10 mouse cellular contexts compared by ENCODE assay signal in the genomic region with DNA sequence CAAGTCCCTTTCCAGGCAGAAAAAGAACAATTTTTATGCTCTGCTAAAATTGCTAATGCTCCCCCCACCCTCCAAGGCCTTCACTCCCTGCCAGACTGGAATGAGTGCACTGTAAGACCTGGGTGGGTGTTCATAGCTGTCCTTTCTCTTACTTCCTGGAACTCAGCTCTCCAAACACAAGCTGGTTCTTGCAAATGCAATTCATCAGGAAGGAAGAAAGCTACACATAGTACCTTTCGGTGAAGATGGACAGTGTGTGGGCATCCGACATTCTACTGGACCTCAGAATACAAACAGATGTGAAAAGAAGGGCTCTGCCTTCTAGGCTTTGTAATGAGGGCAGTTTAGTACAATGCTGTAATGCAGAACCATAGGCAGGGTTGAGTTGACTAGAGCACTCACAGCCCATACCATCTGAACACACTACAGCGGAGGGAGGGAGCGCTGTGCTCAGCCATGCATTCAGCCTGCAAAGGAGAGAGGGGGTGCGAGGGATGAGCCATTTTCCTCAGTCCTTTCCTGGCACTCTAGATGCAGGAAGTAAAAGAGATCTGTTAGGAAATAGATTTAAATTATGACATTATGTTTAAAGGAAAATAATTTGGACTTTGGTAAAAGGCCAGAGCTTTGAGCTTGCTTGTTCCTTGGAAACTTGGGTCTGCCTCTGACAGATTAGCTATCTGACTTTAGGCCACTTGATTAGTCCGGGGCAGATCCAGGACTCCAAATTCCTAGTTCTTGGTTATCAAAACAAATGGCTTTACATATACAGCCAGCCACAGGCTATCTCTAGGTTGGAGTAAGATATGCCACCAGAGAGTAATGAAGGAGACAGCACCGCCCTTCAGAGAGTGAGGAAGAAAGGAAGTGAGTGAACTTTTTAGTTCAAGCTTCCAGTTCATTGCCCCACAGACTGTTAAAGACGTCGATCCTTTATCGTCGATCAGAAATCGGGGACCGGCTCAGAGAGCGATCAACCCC.
A peak's percentile ranks its signal among the peaks of the same experiment; 100 is the strongest.
DNase-seq lines count a peak whose midpoint lies in the region; ATAC-seq lines count a peak whose summit lies in the region.
"Had no signal": no experiment of that assay in that cellular context is flagged by ENCODE, and none has a peak within 500 bp of the region (broad histone marks: within the 10 kb centered on the region; RNA-seq: fewer than 3 reads in every experiment).

No protein-coding gene starts in this region.

- H3K9ac ChIP-seq in heart, embryonic 15.5 days, result no peak overlapping the region
- no peak overlapping the region for H3K9ac ChIP-seq in lung, embryonic 16.5 days (ENCODE audit: low read length)
- H3K9ac ChIP-seq: forebrain, embryonic 15.5 days had no signal

- ATAC-seq in heart, embryonic 15.5 days (replicated peaks; ENCODE audit: insufficient number of reproducible peaks, insufficient read depth, low FRiP score, low read depth), result no peak; the same call in 1 of the 2 replicates
- peak; percentile 64 for ATAC-seq in lung, embryonic 16.5 days (ENCODE audit: low read depth)
- ATAC-seq in granulocyte monocyte progenitor cell, adult 5-6 weeks (replicated peaks; ENCODE audit: poor library complexity, severe bottlenecking), result peak; percentile 24; the same call in 1 of the 2 replicates
- peak; percentile 67 for ATAC-seq in megakaryocyte-erythroid progenitor cell, adult 5-6 weeks (replicated peaks; ENCODE audit: low FRiP score, low TSS enrichment, poor library complexity, severe bottlenecking)
- ATAC-seq: inflammation-experienced regulatory T-cells, adult 6 months had no signal

- 0 out of 2 replicates have a peak, but pooled peaks cover 3% of the 10 kb centered on the region for H3K4me1 ChIP-seq in heart, embryonic 15.5 days (replicated peaks)
- H3K4me1 ChIP-seq in lung, embryonic 16.5 days (replicated peaks; ENCODE audit: control insufficient read depth, insufficient read depth, low read length), result peaks cover 13% of the 10 kb centered on the region
- H3K4me1 ChIP-seq: forebrain, embryonic 15.5 days had no signal

- no peak overlapping the region for H3K4me3 ChIP-seq in heart, embryonic 15.5 days
- H3K4me3 ChIP-seq in lung, embryonic 16.5 days (ENCODE audit: low read length), result no peak overlapping the region
- H3K4me3 ChIP-seq: forebrain, embryonic 15.5 days had no signal

- no peaks in the 10 kb centered on the region for H3K27me3 ChIP-seq in heart, embryonic 15.5 days
- no peaks in the 10 kb centered on the region for H3K27me3 ChIP-seq in lung, embryonic 16.5 days (ENCODE audit: control insufficient read depth, insufficient read depth, low read depth, low read length)
- H3K27me3 ChIP-seq: forebrain, embryonic 15.5 days had no signal

- 64% methylated on average over 14 of the region's 14 CpGs for WGBS in heart, embryonic 15.5 days
- 68% methylated on average over 14 of the region's 14 CpGs for WGBS in lung, embryonic 16.5 days

- H3K27ac ChIP-seq in heart, embryonic 15.5 days, result 0 out of 2 replicates have a peak overlapping the region, but pooled peaks have one; percentile 17
- peak overlapping the region; percentile 62 for H3K27ac ChIP-seq in lung, embryonic 16.5 days (ENCODE audit: low read length)
- H3K27ac ChIP-seq: forebrain, embryonic 15.5 days had no signal

- no peaks in the 10 kb centered on the region for H3K36me3 ChIP-seq in heart, embryonic 15.5 days
- H3K36me3 ChIP-seq in lung, embryonic 16.5 days (ENCODE audit: control insufficient read depth, insufficient read depth, low read length), result no peaks in the 10 kb centered on the region
- H3K36me3 ChIP-seq: forebrain, embryonic 15.5 days had no signal

- DNase-seq in heart, postnatal 25 days (ENCODE audit: low spot score), result no peak
- DNase-seq in lung, postnatal 25 days (ENCODE audit: low spot score), result no peak
- DNase-seq in urinary bladder, adult 2 months (ENCODE audit: low spot score), result no peak
- DNase-seq in layer of hippocampus, adult 9-10 months (ENCODE audit: low spot score), result no peak

- no peaks in the 10 kb centered on the region for H3K9me3 ChIP-seq in heart, embryonic 15.5 days (replicated peaks)
- H3K9me3 ChIP-seq in lung, embryonic 16.5 days (ENCODE audit: control insufficient read depth, low read length), result no peaks in the 10 kb centered on the region
- H3K9me3 ChIP-seq: forebrain, embryonic 15.5 days had no signal

- intact Hi-C loops in heart, postnatal 25 days (cut with DNase I), result loop anchor here (2.0 to 10.0 kb wide), 3 partner anchors 161 to 471 kb away; no protein-coding TSS in a partner anchor

- no peak overlapping the region for H3K4me2 ChIP-seq in heart, embryonic 15.5 days
- no peak overlapping the region for H3K4me2 ChIP-seq in lung, embryonic 16.5 days (ENCODE audit: low read depth, low read length)
- H3K4me2 ChIP-seq: forebrain, embryonic 15.5 days had no signal
